Mouse (Mus musculus) embryo, embryonic 10.5 days (tissue): ENCODE measurements around the gene Cacna1d.

ENCODE experiments used
- DNase-seq: peaks from one replicate; pipeline ENCODE4 v3.0.0-alpha.2; 2015; ENCODE audit warnings: low spot score

Gene Cacna1d

GRCm38 (mm10) chr14:30204526-30204925, 286.7 kb downstream of the Cacna1d start:
- DNase-seq = no peak

GRCm38 (mm10) chr14:30200310-30200709, 290.9 kb downstream of the Cacna1d start:
- DNase-seq = no peak

- no peak for DNase-seq
These were observed 292.4 kb downstream of the Cacna1d start for GRCm38 (mm10) chr14:30198882-30199281.

GRCm38 (mm10) chr14:30198116-30198515, 293.1 kb downstream of the Cacna1d start:
- no peak for DNase-seq

- DNase-seq = no peak
These were observed 294.3 kb downstream of the Cacna1d start for GRCm38 (mm10) chr14:30196959-30197358.

- no peak for DNase-seq
These were observed 295.0 kb downstream of the Cacna1d start for GRCm38 (mm10) chr14:30196235-30196634.

GRCm38 (mm10) chr14:30190308-30190971, 300.8 kb downstream of the Cacna1d start:
- no peak for DNase-seq

GRCm38 (mm10) chr14:30185616-30186274, 305.5 kb downstream of the Cacna1d start:
- DNase-seq = no peak

- DNase-seq = no peak
These were observed 306.7 kb downstream of the Cacna1d start for GRCm38 (mm10) chr14:30184445-30185152.

GRCm38 (mm10) chr14:30184013-30184412, 307.2 kb downstream of the Cacna1d start:
- DNase-seq = no peak

- no peak for DNase-seq
These were observed 308.4 kb downstream of the Cacna1d start for GRCm38 (mm10) chr14:30182624-30183524.

- DNase-seq = no peak
These were observed 312.9 kb downstream of the Cacna1d start for GRCm38 (mm10) chr14:30178306-30178705.

- no peak for DNase-seq
These were observed 313.4 kb downstream of the Cacna1d start for GRCm38 (mm10) chr14:30177850-30178249.

GRCm38 (mm10) chr14:30175362-30175761, 315.9 kb downstream of the Cacna1d start:
- no peak for DNase-seq

- DNase-seq = no peak
These were observed 318.2 kb downstream of the Cacna1d start for GRCm38 (mm10) chr14:30172821-30173755.

- no peak for DNase-seq
These were observed 319.7 kb downstream of the Cacna1d start for GRCm38 (mm10) chr14:30171593-30171992.

GRCm38 (mm10) chr14:30171008-30171407, 320.2 kb downstream of the Cacna1d start:
- DNase-seq = no peak

GRCm38 (mm10) chr14:30169455-30169854, 321.8 kb downstream of the Cacna1d start:
- DNase-seq = no peak

- no peak for DNase-seq
These were observed 322.4 kb downstream of the Cacna1d start for GRCm38 (mm10) chr14:30168902-30169301.

GRCm38 (mm10) chr14:30168387-30168786, 322.9 kb downstream of the Cacna1d start:
- DNase-seq = no peak

GRCm38 (mm10) chr14:30167606-30168005, 323.6 kb downstream of the Cacna1d start:
- no peak for DNase-seq
